Mouse (Mus musculus) midbrain, embryonic 10.5 days (tissue): ENCODE measurements around the gene Rabggta. TPM values are rescaled to one million over a fixed set of nuclear protein-coding genes. Genes with fewer than 3 reads are reported as not detected.
A peak's percentile ranks its signal among the peaks of the same experiment; 100 is the strongest.

ENCODE experiments used
- DNase-seq: peaks from one replicate; pipeline ENCODE4 v3.0.0-alpha.2; 2017; ENCODE audit warnings: low spot score
- H3K27ac ChIP-seq: fragments of 300-500 bp; sonication (generic); replicated peaks from 2 replicates; pipeline ENCODE4 v1.5.1; 2016; ENCODE audit warnings: mild to moderate bottlenecking
- H3K27me3 ChIP-seq: fragments of 300-500 bp; sonication (generic); 2 replicates; pipeline ENCODE4 v1.6.1; 2016; ENCODE audit warnings: low read depth, mild to moderate bottlenecking; ENCODE audit not compliant: poor library complexity, severe bottlenecking
- H3K36me3 ChIP-seq: fragments of 300-500 bp; sonication (generic); 2 replicates; pipeline ENCODE4 v1.6.1; 2016; ENCODE audit warnings: mild to moderate bottlenecking, moderate library complexity
- H3K4me1 ChIP-seq: fragments of 300-500 bp; sonication (generic); 2 replicates; pipeline ENCODE4 v1.6.1; 2016
- H3K4me3 ChIP-seq: fragments of 300-500 bp; sonication (generic); 2 replicates; pipeline ENCODE4 v1.5.1; 2016; ENCODE audit warnings: mild to moderate bottlenecking, moderate library complexity
- H3K9me3 ChIP-seq: fragments of 300-500 bp; sonication (generic); replicated peaks from 2 replicates; pipeline ENCODE4 v1.6.1; 2016; ENCODE audit warnings: mild to moderate bottlenecking
- WGBS: fragments of 180-500 bp; shearing (Covaris S2); methylation state at CpG from one replicate; pipeline ENCODE4 v1.1.7; 2016; 5-methylcytosine and 5-hydroxymethylcytosine counted together
- polyA plus RNA-seq: library from polyadenylated mRNA; unstranded; fragments of >200 nt; fragmentation: Nextera tagmentation; extraction: Ambion mirVana; gene quantifications from 2 replicates; pipeline ENCODE4 v1.2.1, GENCODE M21; 2016

Gene Rabggta
- polyA plus RNA-seq, 1 experiment from 2014 or later: 30.1 TPM

- no peak for DNase-seq
- 84% methylated on average over 4 of the region's 4 CpGs for WGBS
- H3K9me3 ChIP-seq: no peaks in the 10 kb centered on the region
These were observed 12.6 kb downstream of the Rabggta start for GRCm38 (mm10) chr14:55709509-55709908.

GRCm38 (mm10) chr14:55707397-55707796 lies 14.7 kb downstream of the Rabggta start:
- Histone ChIP-seq H3K36me3 (no peaks in the 10 kb centered on the region), H3K9me3 (no peaks in the 10 kb centered on the region)
- DNase-seq: no peak

More at GRCm38 (mm10) chr14:55709509-55709908, 12.6 kb downstream of the Rabggta start:
- Histone ChIP-seq H3K27ac (no peak overlapping the region), H3K4me3 (no peak overlapping the region), H3K36me3 (no peaks in the 10 kb centered on the region), H3K27me3 (peaks cover 28% of the 10 kb centered on the region), H3K4me1 (peaks cover 11% of the 10 kb centered on the region)

GRCm38 (mm10) chr14:55706051-55706600 lies 15.9 kb downstream of the Rabggta start:
- 92% methylated on average over 8 of the region's 8 CpGs for WGBS
- no peak for DNase-seq
- no peaks in the 10 kb centered on the region for H3K36me3 ChIP-seq
- no peak overlapping the region for H3K4me3 ChIP-seq
- no peaks in the 10 kb centered on the region for H3K9me3 ChIP-seq
- no peak overlapping the region for H3K27ac ChIP-seq
- H3K27me3 ChIP-seq: no peaks in the 10 kb centered on the region
- H3K4me1 ChIP-seq: no peaks in the 10 kb centered on the region

More at GRCm38 (mm10) chr14:55707397-55707796, 14.7 kb downstream of the Rabggta start:
- Histone ChIP-seq H3K27me3 (peaks cover 12% of the 10 kb centered on the region), H3K4me3 (no peak overlapping the region), H3K27ac (no peak overlapping the region), H3K4me1 (no peaks in the 10 kb centered on the region)
- WGBS: 77% methylated on average over 5 of the region's 5 CpGs

- no peaks in the 10 kb centered on the region for H3K27me3 ChIP-seq
- H3K9me3 ChIP-seq: no peaks in the 10 kb centered on the region
- H3K4me3 ChIP-seq: no peak overlapping the region
- H3K27ac ChIP-seq: no peak overlapping the region
- WGBS: 77% methylated on average over 6 of the region's 6 CpGs
- H3K36me3 ChIP-seq: no peaks in the 10 kb centered on the region
- DNase-seq: no peak
- H3K4me1 ChIP-seq: no peaks in the 10 kb centered on the region
These were observed 19.3 kb downstream of the Rabggta start for GRCm38 (mm10) chr14:55702761-55703160.

GRCm38 (mm10) chr14:55701131-55701530 lies 20.9 kb downstream of the Rabggta start:
- DNase-seq: no peak
- Histone ChIP-seq H3K4me1 (no peaks in the 10 kb centered on the region), H3K36me3 (no peaks in the 10 kb centered on the region), H3K4me3 (no peak overlapping the region), H3K27ac (no peak overlapping the region), H3K27me3 (no peaks in the 10 kb centered on the region), H3K9me3 (no peaks in the 10 kb centered on the region)
- WGBS: 59% methylated on average over 9 of the region's 9 CpGs

GRCm38 (mm10) chr14:55697226-55697625 lies 24.8 kb downstream of the Rabggta start:
- no peaks in the 10 kb centered on the region for H3K9me3 ChIP-seq
- 89% methylated on average over 4 of the region's 4 CpGs for WGBS
- H3K4me3 ChIP-seq: no peak overlapping the region
- no peak for DNase-seq
- no peaks in the 10 kb centered on the region for H3K36me3 ChIP-seq
- H3K27ac ChIP-seq: no peak overlapping the region
- H3K27me3 ChIP-seq: no peaks in the 10 kb centered on the region
- no peaks in the 10 kb centered on the region for H3K4me1 ChIP-seq

- Histone ChIP-seq H3K27ac (no peak overlapping the region), H3K36me3 (no peaks in the 10 kb centered on the region), H3K4me3 (no peak overlapping the region), H3K9me3 (no peaks in the 10 kb centered on the region), H3K27me3 (no peaks in the 10 kb centered on the region), H3K4me1 (no peaks in the 10 kb centered on the region)
- 86% methylated on average over 10 of the region's 10 CpGs for WGBS
- DNase-seq: no peak
These were observed 32.6 kb downstream of the Rabggta start for GRCm38 (mm10) chr14:55689433-55689832.

GRCm38 (mm10) chr14:55682118-55682493 lies 40.0 kb downstream of the Rabggta start:
- no peak for DNase-seq
- Histone ChIP-seq H3K4me1 (peaks cover 16% of the 10 kb centered on the region), H3K27ac (peak overlapping the region; percentile 93), H3K27me3 (no peaks in the 10 kb centered on the region), H3K9me3 (no peaks in the 10 kb centered on the region), H3K36me3 (peaks cover 34% of the 10 kb centered on the region), H3K4me3 (peak overlapping the region; percentile 91)
- WGBS: 15% methylated on average over 3 of the region's 3 CpGs

GRCm38 (mm10) chr14:55681160-55682117 lies 40.6 kb downstream of the Rabggta start, which contains the start of gene Tinf2:
Tinf2 (minus strand) TSS chr14:55681820.
- Histone ChIP-seq H3K27ac (peak within 1 kb of the TSS; percentile 93), H3K4me3 (peak within 1 kb of the TSS; percentile 91), H3K9me3 (no peaks in the 10 kb centered on the region), H3K27me3 (no peaks in the 10 kb centered on the region), H3K4me1 (peaks cover 16% of the 10 kb centered on the region), H3K36me3 (peaks cover 41% of the 10 kb centered on the region)
- under 1% methylated on average over 66 of the region's 66 CpGs for WGBS
- DNase-seq: peak; percentile 94

- Histone ChIP-seq H3K4me1 (peaks cover 24% of the 10 kb centered on the region), H3K36me3 (peaks cover 56% of the 10 kb centered on the region), H3K27ac (no peak overlapping the region), H3K9me3 (no peaks in the 10 kb centered on the region), H3K4me3 (no peak overlapping the region), H3K27me3 (no peaks in the 10 kb centered on the region)
- no peak for DNase-seq
- whole genome bisulfite sequencing: 84% methylated on average over 4 of the region's 4 CpGs
These were observed 44.4 kb downstream of the Rabggta start for GRCm38 (mm10) chr14:55677615-55678014.

- H3K36me3 ChIP-seq: peaks cover 45% of the 10 kb centered on the region
- H3K4me1 ChIP-seq: peaks cover 28% of the 10 kb centered on the region
- DNase-seq: no peak
- no peaks in the 10 kb centered on the region for H3K27me3 ChIP-seq
- no peaks in the 10 kb centered on the region for H3K9me3 ChIP-seq
- H3K4me3 ChIP-seq: peak overlapping the region; percentile 82
- peak overlapping the region; percentile 96 for H3K27ac ChIP-seq
- WGBS: 82% methylated on average over 7 of the region's 7 CpGs
These were observed 49.4 kb downstream of the Rabggta start for GRCm38 (mm10) chr14:55672741-55673060.

GRCm38 (mm10) chr14:55671833-55672740 lies 50.0 kb downstream of the Rabggta start, which contains the start of the genes Gmpr2 and Nedd8:
Gmpr2 (plus strand) TSS chr14:55671941.
Nedd8 (minus strand) TSS chr14:55672124.
- Histone ChIP-seq H3K9me3 (no peaks in the 10 kb centered on the region), H3K4me1 (peaks cover 28% of the 10 kb centered on the region), H3K36me3 (peaks cover 39% of the 10 kb centered on the region), H3K27ac (peak within 1 kb of the TSS; percentile 96), H3K27me3 (no peaks in the 10 kb centered on the region), H3K4me3 (peak within 1 kb of the TSS; percentile 82)
- DNase-seq: peak; percentile 92
- under 1% methylated on average over 38 of the region's 38 CpGs for WGBS
